Mouse (Mus musculus) ovary, postnatal 10 days (tissue): Measurements from ENCODE around the gene Klk8.

Source experiments
- DNase-seq: peaks from one replicate; pipeline ENCODE4 v3.0.0; 2022; ENCODE audit warnings: low spot score

The Klk8 gene

DNA sequence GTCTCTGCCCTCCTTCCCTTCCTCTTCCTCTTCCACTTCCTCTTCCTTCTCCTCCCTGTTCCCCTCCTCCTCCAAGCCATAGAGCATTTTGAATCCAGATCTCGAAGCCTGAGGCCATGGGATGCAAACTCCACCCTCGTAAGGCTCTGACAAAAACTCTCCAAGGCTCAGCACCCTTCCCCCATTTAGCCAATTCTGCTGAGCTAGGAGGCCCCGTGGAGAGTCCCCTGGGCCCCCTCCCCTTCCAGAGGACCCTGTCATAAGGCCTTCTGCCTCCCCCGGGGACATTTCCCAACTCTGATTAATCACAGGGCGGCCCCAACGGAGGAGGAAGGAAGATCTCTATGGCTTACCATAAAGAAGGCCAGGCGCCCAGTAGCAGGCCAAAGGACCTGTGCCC, 5.8 kb upstream of the Klk8 start, which contains the start of gene Klk9:
TSS of gene Klk9 (plus strand) at position 301 of the 400 bp plus-strand sequence.
- no peak for DNase-seq

DNA sequence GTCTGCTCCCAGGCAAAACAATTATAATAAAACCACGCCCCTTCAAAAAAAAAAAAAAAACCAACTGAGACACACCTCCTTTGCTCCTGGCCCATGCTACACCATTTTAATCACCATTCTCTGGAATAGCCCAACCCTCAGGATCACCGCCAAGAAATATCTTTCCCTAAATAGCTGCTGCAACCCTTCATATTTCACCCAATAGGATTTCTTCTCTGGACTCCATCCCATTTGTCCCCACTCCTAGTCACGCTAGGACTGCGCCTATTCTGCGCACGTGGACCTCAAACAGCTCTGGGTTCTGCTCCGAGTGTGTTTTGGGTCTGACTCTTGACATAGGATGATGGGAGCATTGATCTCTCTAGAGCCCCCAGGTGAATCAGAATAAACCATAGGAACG, 1.0 kb upstream of the Klk8 start:
- DNase-seq = no peak

DNA sequence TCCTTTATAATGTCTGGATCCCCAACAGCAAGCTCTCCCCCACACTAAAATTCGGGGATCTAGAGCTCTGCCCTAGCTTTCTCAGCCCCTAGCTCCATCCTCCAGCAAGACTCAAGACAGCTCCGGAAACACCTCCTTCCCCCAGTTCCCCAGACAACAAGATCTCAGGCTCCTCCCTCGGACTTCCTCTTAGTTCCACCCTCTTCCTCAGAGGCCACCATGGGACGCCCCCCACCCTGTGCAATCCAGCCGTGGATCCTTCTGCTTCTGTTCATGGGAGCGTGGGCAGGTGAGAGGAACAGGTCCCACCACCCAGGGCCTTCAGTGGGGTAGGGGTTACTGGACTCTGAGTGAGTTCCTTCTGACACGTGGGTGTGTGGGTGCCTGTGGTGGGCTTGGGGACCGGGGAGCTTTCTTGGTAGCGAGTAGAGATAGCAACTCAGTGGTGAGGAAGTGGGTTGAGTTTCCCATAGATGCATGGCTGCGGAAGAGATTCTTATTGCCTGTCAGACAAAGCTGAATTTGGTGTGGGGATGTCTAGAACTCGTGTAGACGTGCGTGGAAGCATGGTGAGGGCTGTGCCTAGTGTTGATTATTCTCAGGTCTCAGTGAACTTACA, 576 bp downstream of the Klk8 start:
- DNase-seq = no peak

DNA sequence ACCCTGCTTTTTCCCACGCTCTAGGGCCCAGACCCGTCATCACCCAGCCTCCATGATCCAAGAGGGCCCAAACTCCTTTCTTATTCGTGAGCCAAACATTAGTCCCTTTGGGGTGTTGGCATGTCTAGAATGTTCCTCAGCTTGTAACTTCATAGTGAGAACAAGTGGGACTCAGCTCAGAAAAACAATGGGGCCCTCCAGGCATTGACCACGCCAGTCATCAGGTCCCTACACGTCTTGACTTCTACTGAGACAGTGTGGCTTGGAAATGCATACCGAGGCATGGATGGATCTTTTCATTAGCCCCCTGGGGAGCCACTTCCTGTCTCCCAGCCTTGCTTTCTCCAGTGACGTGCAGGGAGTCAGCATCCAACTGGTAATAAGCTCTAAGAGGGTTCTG, 2.5 kb downstream of the Klk8 start:
- no peak for DNase-seq

DNA sequence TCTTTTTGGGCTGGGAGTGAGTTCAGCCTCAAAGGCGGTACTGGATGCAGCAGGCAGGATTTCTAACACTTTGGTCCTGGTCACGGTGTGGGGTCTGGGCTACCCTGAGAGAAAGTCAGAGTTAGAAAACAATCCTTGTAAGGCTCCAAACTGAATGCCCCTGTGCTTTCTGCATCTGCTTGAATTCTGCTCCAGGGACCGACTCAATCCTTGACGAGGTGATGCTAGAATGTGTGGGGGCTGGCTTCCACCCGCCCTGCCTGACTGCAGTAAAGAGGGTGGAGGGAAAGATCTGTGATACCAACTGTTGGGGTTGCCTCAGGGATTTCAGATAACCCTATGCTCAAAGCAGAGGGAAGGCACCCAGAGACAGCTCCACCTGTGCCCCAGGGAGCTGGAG, 13.6 kb downstream of the Klk8 start, which contains the start of gene Klk7:
TSS of gene Klk7 (plus strand) at position 301 of the 400 bp plus-strand sequence.
- no peak for DNase-seq

DNA sequence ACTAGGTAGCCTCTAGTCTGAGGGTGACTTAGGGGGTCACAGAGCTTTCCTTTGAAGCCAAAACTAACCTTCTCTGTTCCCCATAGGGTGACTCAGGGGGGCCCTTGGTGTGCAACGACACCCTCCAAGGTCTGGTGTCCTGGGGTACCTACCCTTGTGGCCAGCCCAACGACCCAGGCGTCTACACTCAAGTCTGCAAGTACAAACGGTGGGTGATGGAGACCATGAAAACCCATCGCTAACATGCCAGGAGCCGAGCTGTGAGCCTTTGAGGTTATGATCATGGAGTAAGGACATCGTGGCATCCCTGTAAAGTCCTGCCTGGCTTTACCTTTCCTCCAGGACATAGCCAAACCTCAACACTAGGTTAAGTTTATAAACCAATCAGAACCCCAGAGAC, 17.8 kb downstream of the Klk8 start:
- DNase-seq = no peak

DNA sequence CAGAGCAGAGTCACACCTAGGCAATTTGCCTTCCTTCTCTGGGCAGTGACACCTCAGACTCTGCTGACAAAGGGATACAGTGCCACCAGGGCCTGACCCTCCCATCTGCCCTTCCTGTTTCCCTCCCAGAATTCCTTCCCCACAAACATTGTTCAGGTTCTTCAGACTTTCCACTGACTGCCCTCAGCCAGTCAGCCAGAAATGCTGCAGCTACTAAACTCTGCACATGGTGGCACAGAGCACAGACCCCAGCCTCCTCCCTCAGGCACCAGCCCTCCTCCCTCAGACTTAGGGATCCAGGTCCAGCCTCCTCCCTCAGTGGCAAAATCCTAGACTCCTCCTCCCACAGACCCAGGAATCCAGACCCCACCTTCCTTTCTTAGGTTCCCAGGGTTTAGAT, 19.4 kb downstream of the Klk8 start:
- no peak for DNase-seq

DNA sequence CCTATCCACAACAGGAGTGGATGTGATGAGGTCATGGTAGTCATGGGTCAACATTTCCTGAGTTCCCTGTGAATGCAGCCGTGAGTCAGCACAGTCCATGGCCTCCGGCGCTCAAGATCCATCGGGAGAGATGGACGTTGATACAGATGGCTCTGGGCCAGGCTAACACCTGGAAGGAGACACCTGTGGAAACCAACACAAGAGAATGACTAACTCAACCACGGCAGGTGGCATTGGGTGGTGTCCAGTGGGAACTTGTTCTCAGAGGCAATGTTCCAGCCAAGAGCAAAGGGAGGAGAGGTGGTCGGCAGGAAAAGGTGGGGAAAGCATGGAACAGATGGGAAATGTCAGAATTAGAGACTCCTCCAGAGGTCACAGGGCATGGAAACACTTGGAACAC, 24.2 kb downstream of the Klk8 start:
- no peak for DNase-seq

DNA sequence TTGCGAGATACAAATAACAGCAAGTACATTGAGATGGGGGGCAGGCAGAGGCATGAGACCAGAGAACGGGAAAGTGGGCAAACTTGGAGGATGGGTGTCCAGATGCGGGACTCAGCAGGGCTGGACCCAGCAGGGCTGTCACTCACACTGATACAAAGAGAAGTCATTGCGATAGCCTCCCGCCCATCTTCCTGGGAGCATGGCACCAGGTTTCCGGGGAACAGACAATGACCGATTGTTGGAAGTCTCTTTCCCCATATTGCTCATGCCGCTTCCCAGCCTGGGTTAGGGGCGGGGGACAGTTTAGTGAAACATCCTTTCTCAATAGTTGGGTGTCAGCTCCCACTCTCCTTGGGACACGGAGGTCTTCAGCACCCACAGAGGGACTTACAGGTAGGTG, 26.8 kb downstream of the Klk8 start, which contains the start of gene Klk6:
TSS of gene Klk6 (plus strand) at position 301 of the 400 bp plus-strand sequence.
- DNase-seq = no peak

DNA sequence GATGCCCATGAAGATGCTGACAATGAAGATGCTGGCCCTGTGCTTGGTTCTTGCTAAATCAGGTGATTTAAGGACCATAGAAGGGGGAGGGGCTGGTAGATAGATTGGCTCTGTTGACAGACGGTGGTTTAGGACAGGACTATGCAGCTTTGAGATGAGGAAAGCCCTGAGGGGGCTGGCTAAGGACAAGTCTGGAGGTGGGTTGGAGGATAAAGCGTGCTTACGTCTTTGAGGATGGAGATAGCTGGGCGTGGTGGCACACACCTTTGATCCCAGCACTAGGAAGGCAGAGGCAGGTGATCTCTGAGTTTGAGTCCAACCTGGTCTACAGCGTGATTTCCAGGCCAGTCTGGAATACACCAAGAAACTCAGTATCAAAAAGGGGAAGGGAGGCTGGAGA, 28.7 kb downstream of the Klk8 start:
- DNase-seq = no peak

DNA sequence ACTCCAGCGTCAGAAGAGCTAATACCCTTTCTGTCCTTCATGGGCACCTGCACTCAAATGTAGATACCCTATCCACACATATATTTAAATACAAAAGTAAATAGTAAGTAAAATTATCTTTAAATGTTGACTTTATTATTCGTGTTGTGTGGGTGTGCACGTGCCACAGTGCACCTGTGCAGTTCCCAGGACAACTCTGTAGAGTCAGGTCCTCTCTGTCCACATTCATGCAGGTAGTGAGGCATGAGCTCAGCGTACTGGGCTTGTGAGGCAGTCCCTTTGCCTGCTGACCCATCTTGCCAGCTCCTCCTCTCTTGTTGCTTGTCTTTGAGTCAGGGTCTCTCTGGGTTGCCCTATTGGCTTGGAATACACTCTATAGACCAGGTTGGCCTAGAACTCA, 30.3 kb downstream of the Klk8 start:
- DNase-seq = no peak

DNA sequence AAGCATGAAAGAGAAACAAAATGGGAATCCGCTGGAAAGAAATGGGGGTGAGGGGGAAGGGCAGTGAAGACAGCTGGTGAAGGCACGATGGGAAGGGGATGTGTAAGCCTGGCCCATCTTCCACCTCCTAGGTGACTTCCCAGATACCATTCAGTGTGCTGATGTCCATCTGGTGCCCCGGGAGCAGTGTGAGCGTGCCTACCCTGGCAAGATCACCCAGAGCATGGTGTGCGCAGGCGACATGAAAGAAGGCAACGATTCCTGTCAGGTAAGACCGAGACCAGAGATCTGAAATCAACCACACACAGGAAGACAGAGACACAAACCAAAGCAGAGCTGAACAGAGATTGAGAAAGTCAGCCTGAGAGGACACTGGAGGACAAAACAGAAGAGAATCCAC, 31.6 kb downstream of the Klk8 start:
- no peak for DNase-seq

DNA sequence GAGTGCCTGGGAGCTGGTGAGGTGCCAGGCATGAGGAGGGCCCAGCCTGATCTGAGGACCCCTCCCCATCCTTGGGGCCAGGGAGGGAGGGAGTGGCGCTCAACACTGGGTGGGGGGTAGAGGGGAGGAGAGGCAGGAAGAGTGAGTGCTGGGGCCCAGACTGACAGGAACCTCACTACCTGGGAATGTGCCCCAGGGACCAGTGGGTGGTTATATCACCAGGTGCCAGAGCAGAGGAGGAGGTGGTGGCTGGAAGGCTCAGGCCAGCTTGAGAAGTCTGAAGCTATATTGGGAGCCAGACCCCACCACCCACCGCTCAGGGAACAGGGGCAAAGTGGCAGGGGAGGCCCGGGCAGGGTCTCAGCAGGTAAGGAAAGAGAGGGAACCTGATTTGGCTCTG, 44.3 kb downstream of the Klk8 start, which contains the start of gene Klk5:
TSS of gene Klk5 (plus strand) at position 271 of the 400 bp plus-strand sequence.
- DNase-seq = no peak

DNA sequence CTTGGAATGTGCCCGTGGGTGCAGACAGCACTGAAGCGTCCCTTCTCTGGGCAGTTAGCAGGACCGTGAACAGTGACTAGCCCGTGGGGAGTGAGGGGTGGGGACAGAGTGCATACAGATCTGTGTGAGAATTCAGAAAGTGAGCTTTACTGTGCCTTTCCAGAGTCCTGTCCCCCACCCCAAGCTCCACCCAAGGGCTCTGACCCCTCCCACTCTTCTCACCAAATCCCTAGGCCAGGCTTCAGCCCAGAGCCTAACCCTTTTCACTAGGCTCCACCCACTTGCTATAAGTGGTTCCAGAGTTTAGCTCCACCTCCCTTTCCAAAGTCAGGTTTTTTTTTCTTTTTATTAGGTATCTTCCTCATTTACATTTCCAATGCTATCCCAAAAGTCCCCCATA, 46.4 kb downstream of the Klk8 start:
- no peak for DNase-seq

DNA sequence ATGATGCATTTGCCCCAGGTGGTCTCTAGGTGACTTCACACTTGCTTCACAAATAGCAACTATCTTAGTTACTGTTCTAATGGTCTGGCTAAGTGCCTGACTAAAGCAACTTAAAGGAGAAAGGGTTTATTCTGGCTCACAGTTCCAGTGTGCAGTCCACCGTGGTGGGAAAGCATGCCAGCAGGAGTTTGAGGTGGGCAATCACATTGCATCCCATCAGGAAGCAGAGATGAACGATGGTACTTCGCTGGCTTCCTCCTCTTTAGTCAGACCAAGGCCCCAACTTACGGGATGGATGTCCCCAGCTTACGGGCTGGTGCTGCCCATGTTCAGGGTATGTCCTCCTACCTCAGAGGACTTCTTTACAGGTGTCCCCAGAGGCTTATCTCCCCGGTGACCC, 54.2 kb downstream of the Klk8 start:
- no peak for DNase-seq
